7 mouse cellular contexts compared by ENCODE assay signal in genomic region chr9:71215248-71216035, GRCm38 (mm10). TPM values are rescaled to one million over a fixed set of nuclear protein-coding genes. Genes with fewer than 3 reads are reported as not detected.
DNase-seq lines count a peak whose midpoint lies in the region; ATAC-seq and TF ChIP-seq lines count a peak whose summit lies in the region.

Gene Aldh1a2 (plus strand): TSS chr9:71215789.

- no peak within 1 kb of the TSS for H3K27ac ChIP-seq in hindbrain, postnatal 0 days
- H3K27ac ChIP-seq in liver, embryonic 11.5 days (ENCODE audit: low read depth, low read length), result no peak within 1 kb of the TSS
- H3K27ac ChIP-seq in testis, adult 2 months (ENCODE audit: control insufficient read depth, insufficient read depth, low read depth, low read length), result peak within 1 kb of the TSS; percentile 99

- peak within 1 kb of the TSS; percentile 47 for H3K4me2 ChIP-seq in hindbrain, postnatal 0 days (ENCODE audit: low read depth, low read length)
- H3K4me2 ChIP-seq in liver, embryonic 11.5 days, result peak within 1 kb of the TSS; percentile 74

- H3K36me3 ChIP-seq in hindbrain, postnatal 0 days (ENCODE audit: insufficient read depth, low read length), result no peaks in the 10 kb centered on the region
- H3K36me3 ChIP-seq in liver, embryonic 11.5 days (ENCODE audit: control insufficient read depth, insufficient read depth, low read length), result no peaks in the 10 kb centered on the region
- no peaks in the 10 kb centered on the region for H3K36me3 ChIP-seq in testis, adult 2 months (ENCODE audit: control insufficient read depth, insufficient read depth, low read length)

- peak within 1 kb of the TSS; percentile 34 for H3K4me3 ChIP-seq in hindbrain, postnatal 0 days (ENCODE audit: low read length)
- peak within 1 kb of the TSS; percentile 46 for H3K4me3 ChIP-seq in liver, embryonic 11.5 days (ENCODE audit: low read depth, low read length)
- H3K4me3 ChIP-seq in testis, adult 2 months (ENCODE audit: control insufficient read depth, low read depth, low read length), result peak within 1 kb of the TSS; percentile 96

- peak; percentile 57 for TF ChIP-seq CTCF in brain, embryonic 14.5 days (IDR thresholded peaks at IDR 0.05; ENCODE audit: borderline replicate concordance, extremely low read depth, insufficient read depth, insufficient read length)
- TF ChIP-seq CTCF in hindbrain, postnatal 0 days (IDR thresholded peaks at IDR 0.05; ENCODE audit: low read depth), result peak; percentile 75
- TF ChIP-seq CTCF in testis, adult 2 months (IDR thresholded peaks at IDR 0.05; ENCODE audit: control insufficient read depth, insufficient read depth, insufficient replicate concordance, low read depth, low read length), result peak; percentile 28; the same call in 1 of the 2 replicates

- peak; percentile 20 for DNase-seq in T-cell, adult 2 months (ENCODE audit: low spot score)
- DNase-seq in brain, embryonic 14.5 days (ENCODE audit: low read depth), result peak; percentile 61
- peak; percentile 57 for DNase-seq in gastrocnemius, postnatal 25 days
- peak; percentile 76 for DNase-seq in hindbrain, postnatal 0 days (ENCODE audit: low spot score)
- peak; percentile 63 for DNase-seq in liver, embryonic 11.5 days (ENCODE audit: low spot score)

- no peaks in the 10 kb centered on the region for H3K4me1 ChIP-seq in hindbrain, postnatal 0 days (ENCODE audit: insufficient read depth, low read length)
- peaks cover 8% of the 10 kb centered on the region for H3K4me1 ChIP-seq in liver, embryonic 11.5 days (replicated peaks; ENCODE audit: control insufficient read depth, insufficient read depth, low read length)
- peaks cover 7% of the 10 kb centered on the region for H3K4me1 ChIP-seq in testis, adult 2 months (ENCODE audit: control insufficient read depth, insufficient read depth, low read length)

- H3K27me3 ChIP-seq in hindbrain, postnatal 0 days (ENCODE audit: insufficient read depth, low read length), result peaks cover 43% of the 10 kb centered on the region
- peaks cover 56% of the 10 kb centered on the region for H3K27me3 ChIP-seq in liver, embryonic 11.5 days (replicated peaks; ENCODE audit: control insufficient read depth, insufficient read depth, low read length)
- H3K27me3 ChIP-seq in testis, adult 2 months (ENCODE audit: control insufficient read depth, insufficient read depth, low read length), result no peaks in the 10 kb centered on the region

- TF ChIP-seq POLR2A in brain, embryonic 14.5 days (IDR thresholded peaks at IDR 0.05; ENCODE audit: borderline replicate concordance, extremely low read depth, insufficient read depth, insufficient read length, poor library complexity, severe bottlenecking), result no peak
- peak; percentile 66 for TF ChIP-seq POLR2A in testis, adult 2 months (IDR thresholded peaks at IDR 0.05; ENCODE audit: control insufficient read depth, low read depth, low read length)

- no peaks in the 10 kb centered on the region for H3K9me3 ChIP-seq in hindbrain, postnatal 0 days (ENCODE audit: low read length)
- H3K9me3 ChIP-seq in liver, embryonic 11.5 days (ENCODE audit: control insufficient read depth, low read length), result no peaks in the 10 kb centered on the region

- ATAC-seq in hindbrain, postnatal 0 days, result peak; percentile 61
- peak; percentile 61 for ATAC-seq in liver, embryonic 11.5 days (replicated peaks; ENCODE audit: low FRiP score)
- peak; percentile 38; the same call in 1 of the 2 replicates for ATAC-seq in monocyte, adult 5-6 weeks (replicated peaks; ENCODE audit: insufficient number of reproducible peaks, low FRiP score, low TSS enrichment, poor library complexity, severe bottlenecking)

- 3% methylated on average over 80 of the region's 97 CpGs for WGBS in hindbrain, postnatal 0 days
- 2% methylated on average over 86 of the region's 97 CpGs for WGBS in liver, embryonic 11.5 days

- H3K9ac ChIP-seq in hindbrain, postnatal 0 days (replicated peaks; ENCODE audit: low read length), result no peak within 1 kb of the TSS
- H3K9ac ChIP-seq in liver, embryonic 11.5 days (ENCODE audit: low read depth, low read length), result no peak within 1 kb of the TSS

RNA-seq across cellular contexts. Expression of gene Aldh1a2, which starts in this region (rescaled TPM):
- polyA plus RNA-seq in brain, embryonic 14.5 days (2012; rRNA removed), result 7.4 and 11.6 TPM in 2 replicates
- total RNA-seq in gastrocnemius, postnatal 25 days (2021), result 1 to 10 TPM; 3.1 to 5.9 TPM
- total RNA-seq in hindbrain, postnatal 0 days (2014; rRNA removed), result 15.5 and 20.4 TPM in 2 replicates
- polyA plus RNA-seq in hindbrain, postnatal 0 days (2015; fragmentation: Nextera tagmentation; extraction: Ambion mirVana), result 30.1 and 31.4 TPM in 2 replicates
- polyA plus RNA-seq in liver, embryonic 11.5 days (2014; fragmentation: Nextera tagmentation; extraction: Ambion mirVana), result 19.6 and 24.3 TPM in 2 replicates
- 2.6 to 3.9 TPM (median 2.6 TPM) in 3 replicates for total RNA-seq in monocyte, adult 5-6 weeks (2017)
- polyA plus RNA-seq in testis, adult 2 months (2012; rRNA removed), result 62.1 and 62.3 TPM in 2 replicates

Comparison
In these comparisons a context has a peak if more than half of its experiments do, and no peak if none do; other contexts are left out.
1. DNase-seq: peak in every context shown above with its lines; median percentile 76 in hindbrain, postnatal 0 days; 63 in liver, embryonic 11.5 days; 61 in brain, embryonic 14.5 days; 57 in gastrocnemius, postnatal 25 days; 20 in T-cell, adult 2 months.
2. H3K4me3 ChIP-seq: peak in every context shown above with its lines; median percentile 96 in testis, adult 2 months; 46 in liver, embryonic 11.5 days; 34 in hindbrain, postnatal 0 days.